Mouse (Mus musculus) embryonic facial prominence, embryonic 10.5 days (tissue): Measurements from ENCODE around the gene Prkch. TPM values are rescaled to one million over a fixed set of nuclear protein-coding genes. Genes with fewer than 3 reads are reported as not detected.
A peak's percentile ranks its signal among the peaks of the same experiment; 100 is the strongest.

ENCODE experiments used
- DNase-seq: peaks from one replicate; pipeline ENCODE4 v3.0.0-alpha.2; 2017; ENCODE audit warnings: low spot score
- H3K27ac ChIP-seq: fragments of 300-500 bp; sonication (generic); replicated peaks from 2 replicates; pipeline ENCODE4 v1.5.1; 2016; ENCODE audit warnings: mild to moderate bottlenecking
- H3K27me3 ChIP-seq: fragments of 300-500 bp; sonication (generic); replicated peaks from 2 replicates; pipeline ENCODE4 v1.6.1; 2016; ENCODE audit warnings: low read depth, mild to moderate bottlenecking; ENCODE audit not compliant: poor library complexity, severe bottlenecking
- H3K36me3 ChIP-seq: fragments of 300-500 bp; sonication (generic); replicated peaks from 2 replicates; pipeline ENCODE4 v1.6.1; 2016; ENCODE audit warnings: mild to moderate bottlenecking, moderate library complexity
- H3K4me1 ChIP-seq: fragments of 300-500 bp; sonication (generic); 2 replicates; pipeline ENCODE4 v1.6.1; 2016
- H3K4me3 ChIP-seq: fragments of 300-500 bp; sonication (generic); 2 replicates; pipeline ENCODE4 v1.5.1; 2016; ENCODE audit warnings: mild to moderate bottlenecking, moderate library complexity
- H3K9me3 ChIP-seq: fragments of 300-500 bp; sonication (generic); 2 replicates; pipeline ENCODE4 v1.6.1; 2016; ENCODE audit warnings: mild to moderate bottlenecking
- WGBS: fragments of 180-500 bp; shearing (Covaris S2); methylation state at CpG from one replicate; pipeline ENCODE4 v1.1.7; 2016; 5-methylcytosine and 5-hydroxymethylcytosine counted together
- polyA plus RNA-seq: library from polyadenylated mRNA; unstranded; fragments of >200 nt; fragmentation: Nextera tagmentation; extraction: Ambion mirVana; gene quantifications from 2 replicates; pipeline ENCODE4 v1.2.1, GENCODE M21; 2016

Gene Prkch
- polyA plus RNA-seq, 1 experiment from 2014 or later, result 6.7 TPM

DNA sequence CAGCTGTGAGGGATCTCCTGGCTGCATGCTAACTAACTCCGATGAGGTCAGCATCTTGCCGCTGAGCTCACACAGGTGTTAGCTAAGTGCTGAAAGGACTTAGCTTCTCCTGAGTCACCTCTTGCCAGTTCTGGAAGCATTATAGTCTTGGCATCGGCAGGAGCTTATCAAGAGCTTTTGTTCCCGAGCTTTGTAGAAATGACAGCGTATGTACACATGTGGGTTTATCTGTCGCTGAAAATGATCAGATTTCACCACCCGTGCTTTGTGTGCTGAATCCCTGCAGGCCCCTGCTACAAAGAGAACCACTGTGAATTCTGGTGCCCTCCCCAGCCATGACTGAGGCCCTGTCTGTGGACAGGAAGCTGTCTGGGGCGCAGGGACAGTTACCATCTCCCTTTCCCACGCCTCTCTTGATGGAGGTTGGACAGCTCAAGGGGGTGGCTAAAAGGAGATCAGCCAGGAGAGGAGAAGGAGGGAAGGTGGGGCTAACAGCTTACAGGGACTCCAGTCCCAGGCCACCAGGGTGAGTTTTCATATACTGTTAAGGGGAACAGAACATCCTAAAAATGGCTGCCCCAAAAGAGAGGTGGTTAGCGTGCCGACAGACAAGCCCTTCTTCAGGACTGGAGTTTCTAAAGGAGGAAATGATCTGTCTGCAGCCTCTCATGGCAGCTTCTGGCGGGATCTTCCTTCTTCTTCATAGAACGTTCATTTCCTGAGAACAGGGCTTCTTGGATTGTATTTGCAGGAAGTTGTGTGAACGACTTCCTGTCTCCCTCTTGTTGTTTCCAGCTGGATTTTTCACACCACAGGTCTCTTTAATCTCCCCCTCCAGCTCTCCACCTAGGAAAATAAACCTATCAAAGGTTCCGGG is 180.3 kb downstream of the Prkch start:
- H3K4me3 ChIP-seq, result no peak overlapping the region
- 0 out of 2 replicates have a peak overlapping the region, but pooled peaks have one; percentile 8 for H3K27ac ChIP-seq
- peaks cover 13% of the 10 kb centered on the region for H3K4me1 ChIP-seq
- H3K9me3 ChIP-seq, result no peaks in the 10 kb centered on the region
- H3K36me3 ChIP-seq, result no peaks in the 10 kb centered on the region
- DNase-seq, result no peak
- H3K27me3 ChIP-seq, result no peaks in the 10 kb centered on the region
- 66% methylated on average over 15 of the region's 15 CpGs for WGBS

- WGBS, result 85% methylated on average over 8 of the region's 8 CpGs
- H3K4me1 ChIP-seq, result peaks cover 13% of the 10 kb centered on the region
- no peaks in the 10 kb centered on the region for H3K27me3 ChIP-seq
- no peak overlapping the region for H3K4me3 ChIP-seq
- no peak for DNase-seq
- no peaks in the 10 kb centered on the region for H3K36me3 ChIP-seq
- no peaks in the 10 kb centered on the region for H3K9me3 ChIP-seq
- H3K27ac ChIP-seq, result no peak overlapping the region
These were observed 181.6 kb downstream of the Prkch start for GRCm38 (mm10) chr12:73766152-73766551.

DNA sequence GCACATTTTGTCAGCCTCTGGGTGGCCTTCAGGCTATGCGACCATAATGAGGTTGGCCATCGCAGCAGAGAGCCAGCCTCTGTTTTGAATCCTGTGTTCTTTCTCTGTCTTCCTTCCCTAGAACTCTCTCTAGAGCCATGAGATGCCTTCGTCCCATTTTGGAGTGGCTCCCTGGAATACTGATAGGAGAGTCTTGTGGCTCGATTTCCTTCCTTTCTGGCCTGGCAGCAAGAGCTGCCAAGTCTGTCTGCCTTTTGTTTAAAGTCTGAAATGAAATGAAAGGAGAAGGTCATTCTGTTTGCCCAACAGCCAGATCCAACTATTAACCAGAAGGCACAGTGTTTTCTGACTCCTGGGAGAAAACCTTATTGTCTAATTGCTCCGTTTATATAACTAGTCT is 184.2 kb downstream of the Prkch start:
- Histone ChIP-seq H3K36me3 (no peaks in the 10 kb centered on the region), H3K27me3 (no peaks in the 10 kb centered on the region), H3K9me3 (no peaks in the 10 kb centered on the region), H3K4me1 (peaks cover 10% of the 10 kb centered on the region), H3K27ac (peak overlapping the region; percentile 19; the same call in 1 of the 2 replicates), H3K4me3 (no peak overlapping the region)
- no peak for DNase-seq
- WGBS, result 81% methylated on average over 5 of the region's 5 CpGs

GRCm38 (mm10) chr12:73769536-73769935 is 184.9 kb downstream of the Prkch start:
- WGBS, result 90% methylated on average over 6 of the region's 6 CpGs
- Histone ChIP-seq H3K4me3 (no peak overlapping the region), H3K27me3 (no peaks in the 10 kb centered on the region), H3K36me3 (no peaks in the 10 kb centered on the region), H3K4me1 (peaks cover 8% of the 10 kb centered on the region), H3K9me3 (no peaks in the 10 kb centered on the region), H3K27ac (no peak overlapping the region)
- no peak for DNase-seq

GRCm38 (mm10) chr12:73770771-73771170 is 186.2 kb downstream of the Prkch start:
- no peak overlapping the region for H3K4me3 ChIP-seq
- WGBS, result 96% methylated on average over 1 of the region's 1 CpGs
- H3K36me3 ChIP-seq, result no peaks in the 10 kb centered on the region
- H3K27me3 ChIP-seq, result no peaks in the 10 kb centered on the region
- no peaks in the 10 kb centered on the region for H3K9me3 ChIP-seq
- no peaks in the 10 kb centered on the region for H3K4me1 ChIP-seq
- H3K27ac ChIP-seq, result no peak overlapping the region
- DNase-seq, result no peak

DNA sequence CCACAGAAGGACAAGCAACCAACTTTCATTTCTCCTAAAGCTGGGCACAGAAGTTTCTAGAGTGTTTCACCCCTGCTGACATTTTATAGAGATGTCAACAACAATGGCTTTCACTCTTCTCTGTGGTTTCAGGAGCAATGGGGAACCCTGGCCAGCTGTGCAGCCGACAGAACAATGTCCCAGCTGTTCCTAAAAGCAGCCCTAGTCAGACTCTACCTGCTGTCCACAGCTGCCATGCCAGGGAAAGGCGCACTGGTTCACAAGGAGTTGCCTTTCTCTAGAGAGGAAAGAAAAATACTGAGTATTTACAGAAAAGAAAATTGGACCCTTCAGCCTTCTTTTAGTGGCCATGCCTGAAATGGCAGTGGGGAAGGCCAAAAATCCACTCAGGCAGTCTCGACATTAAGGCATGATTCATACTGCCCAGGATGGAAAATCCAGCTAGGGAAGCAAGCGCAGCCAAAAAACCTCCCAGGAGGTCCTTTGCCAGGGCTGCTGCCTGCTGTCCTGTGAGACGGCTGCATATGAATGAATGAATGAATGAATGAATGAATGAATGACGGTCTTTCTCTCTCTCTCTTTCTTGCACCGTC is 190.3 kb downstream of the Prkch start:
- no peaks in the 10 kb centered on the region for H3K36me3 ChIP-seq
- 0 out of 2 replicates have a peak, but pooled peaks cover 6% of the 10 kb centered on the region for H3K4me1 ChIP-seq
- H3K27me3 ChIP-seq, result no peaks in the 10 kb centered on the region
- no peak overlapping the region for H3K27ac ChIP-seq
- 84% methylated on average over 7 of the region's 7 CpGs for WGBS
- H3K9me3 ChIP-seq, result no peaks in the 10 kb centered on the region
- no peak overlapping the region for H3K4me3 ChIP-seq
- no peak for DNase-seq

- no peaks in the 10 kb centered on the region for H3K27me3 ChIP-seq
- H3K27ac ChIP-seq, result no peak overlapping the region
- WGBS, result 88% methylated on average over 6 of the region's 6 CpGs
These were observed 191.9 kb downstream of the Prkch start for GRCm38 (mm10) chr12:73776401-73776945.

DNA sequence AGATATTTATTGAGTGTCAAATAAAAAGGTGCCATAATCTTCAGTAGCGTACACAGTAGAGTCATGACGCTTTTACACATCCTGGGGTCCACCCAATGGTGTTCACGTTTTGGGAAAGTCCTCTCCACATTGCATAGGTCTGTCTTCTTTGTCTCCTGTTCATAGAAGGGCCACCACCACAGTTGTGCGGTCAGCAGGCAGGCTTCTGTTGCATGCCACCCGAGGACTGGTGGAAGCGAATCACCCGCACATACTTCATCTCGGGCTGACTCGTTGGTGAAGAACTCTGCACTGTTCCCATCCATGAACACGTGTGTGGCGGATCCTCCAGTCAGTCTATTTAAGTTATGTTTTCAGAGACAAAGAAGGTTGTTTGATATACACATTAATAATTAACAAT is 193.1 kb downstream of the Prkch start:
- no peak overlapping the region for H3K27ac ChIP-seq
- 0 out of 2 replicates have a peak, but pooled peaks cover 6% of the 10 kb centered on the region for H3K4me1 ChIP-seq
- DNase-seq, result no peak
- no peaks in the 10 kb centered on the region for H3K36me3 ChIP-seq
- no peaks in the 10 kb centered on the region for H3K27me3 ChIP-seq
- no peak overlapping the region for H3K4me3 ChIP-seq
- 93% methylated on average over 11 of the region's 11 CpGs for WGBS
- H3K9me3 ChIP-seq, result no peaks in the 10 kb centered on the region

More at GRCm38 (mm10) chr12:73776401-73776945, 191.9 kb downstream of the Prkch start:
- H3K4me3 ChIP-seq, result no peak overlapping the region
- H3K36me3 ChIP-seq, result no peaks in the 10 kb centered on the region
- no peaks in the 10 kb centered on the region for H3K9me3 ChIP-seq
- DNase-seq, result no peak
- H3K4me1 ChIP-seq, result 0 out of 2 replicates have a peak, but pooled peaks cover 6% of the 10 kb centered on the region

- Histone ChIP-seq H3K27me3 (no peaks in the 10 kb centered on the region), H3K27ac (no peak overlapping the region), H3K36me3 (no peaks in the 10 kb centered on the region), H3K9me3 (no peaks in the 10 kb centered on the region), H3K4me1 (0 out of 2 replicates have a peak, but pooled peaks cover 6% of the 10 kb centered on the region), H3K4me3 (no peak overlapping the region)
- 80% methylated on average over 13 of the region's 13 CpGs for WGBS
- no peak for DNase-seq
These were observed 195.0 kb downstream of the Prkch start for GRCm38 (mm10) chr12:73779332-73780231.

GRCm38 (mm10) chr12:73781425-73782032 is 196.9 kb downstream of the Prkch start:
- no peaks in the 10 kb centered on the region for H3K9me3 ChIP-seq
- H3K4me1 ChIP-seq, result 0 out of 2 replicates have a peak, but pooled peaks cover 6% of the 10 kb centered on the region
- H3K27me3 ChIP-seq, result no peaks in the 10 kb centered on the region
- no peak overlapping the region for H3K4me3 ChIP-seq
- H3K27ac ChIP-seq, result no peak overlapping the region
- WGBS, result 83% methylated on average over 6 of the region's 6 CpGs
- no peaks in the 10 kb centered on the region for H3K36me3 ChIP-seq
- no peak for DNase-seq

DNA sequence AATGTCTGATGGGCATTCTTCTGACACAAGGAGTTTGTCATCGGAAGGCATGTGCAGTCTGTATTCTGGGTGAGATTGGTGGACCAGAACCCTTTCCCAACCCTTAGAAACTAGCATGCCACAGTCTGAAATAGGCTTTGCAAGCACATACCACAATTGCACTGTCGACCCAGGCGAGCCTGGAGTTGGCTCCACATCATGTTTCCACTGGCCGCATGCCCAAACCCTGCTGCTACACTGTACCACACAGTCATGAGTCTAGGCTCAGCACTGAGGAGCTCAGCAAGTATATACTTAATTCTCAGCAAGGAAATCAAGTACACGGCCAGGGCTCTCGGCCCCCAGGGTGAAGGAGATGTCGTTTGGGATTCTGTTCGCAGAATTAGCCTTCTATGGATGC is 202.3 kb downstream of the Prkch start:
- no peaks in the 10 kb centered on the region for H3K9me3 ChIP-seq
- H3K36me3 ChIP-seq, result no peaks in the 10 kb centered on the region
- H3K4me1 ChIP-seq, result peaks cover 9% of the 10 kb centered on the region; the same call in 1 of the 2 replicates
- H3K27ac ChIP-seq, result no peak overlapping the region
- 89% methylated on average over 8 of the region's 8 CpGs for WGBS
- no peak for DNase-seq
- peaks cover 6% of the 10 kb centered on the region; the same call in 1 of the 2 replicates for H3K27me3 ChIP-seq
- H3K4me3 ChIP-seq, result no peak overlapping the region
